Mouse (Mus musculus) heart, adult 2 months (tissue): ENCODE results near the gene Khdc4.

Experiments
- CTCF ChIP-seq: fragments of 200-600 bp; IDR thresholded peaks from 2 replicates; pipeline ENCODE4 v1.8.1; 2022; ENCODE audit warnings: antibody characterized with exemption, mild to moderate bottlenecking, moderate library complexity
- EP300 ChIP-seq: fragments of 200-500 bp; IDR thresholded peaks from 2 replicates; pipeline ENCODE4 v1.6.1; 2011; ENCODE audit warnings: low read depth, low read length, control low read depth; ENCODE audit not compliant: insufficient read depth

GRCm38 (mm10) chr3:88736556-88736955 is 51.0 kb downstream of the Khdc4 start:
- no peak for TF ChIP-seq EP300
- no peak for TF ChIP-seq CTCF
